Mouse (Mus musculus): ENCODE results near the gene Gm16253. TPM values are rescaled to one million over a fixed set of nuclear protein-coding genes. Genes with fewer than 3 reads are reported as not detected.
A peak's percentile ranks its signal among the peaks of the same experiment; 100 is the strongest.

The Gm16253 gene
- polyA plus RNA-seq, 1 experiment from 2014 or later = 1.8 TPM

GRCm38 (mm10) chr3:96577566-96577965 lies 782 bp downstream of the Gm16253 start:
- Histone ChIP-seq H3K36me3 (no peaks in the 10 kb centered on the region), H3K9ac (replicated peaks) (no peak overlapping the region), H3K4me2 (0 out of 2 replicates have a peak overlapping the region, but pooled peaks have one; percentile 58), H3K4me1 (peaks cover 35% of the 10 kb centered on the region), H3K27ac (replicated peaks) (peak overlapping the region; percentile 83), H3K27me3 (replicated peaks) (peaks cover 7% of the 10 kb centered on the region; the same call in 1 of the 2 replicates), H3K4me3 (replicated peaks) (no peak overlapping the region), H3K9me3 (replicated peaks) (no peaks in the 10 kb centered on the region)
- WGBS = 44% methylated on average over 4 of the region's 4 CpGs
- ATAC-seq (ENCODE audit: low FRiP score) = no peak

DNA sequence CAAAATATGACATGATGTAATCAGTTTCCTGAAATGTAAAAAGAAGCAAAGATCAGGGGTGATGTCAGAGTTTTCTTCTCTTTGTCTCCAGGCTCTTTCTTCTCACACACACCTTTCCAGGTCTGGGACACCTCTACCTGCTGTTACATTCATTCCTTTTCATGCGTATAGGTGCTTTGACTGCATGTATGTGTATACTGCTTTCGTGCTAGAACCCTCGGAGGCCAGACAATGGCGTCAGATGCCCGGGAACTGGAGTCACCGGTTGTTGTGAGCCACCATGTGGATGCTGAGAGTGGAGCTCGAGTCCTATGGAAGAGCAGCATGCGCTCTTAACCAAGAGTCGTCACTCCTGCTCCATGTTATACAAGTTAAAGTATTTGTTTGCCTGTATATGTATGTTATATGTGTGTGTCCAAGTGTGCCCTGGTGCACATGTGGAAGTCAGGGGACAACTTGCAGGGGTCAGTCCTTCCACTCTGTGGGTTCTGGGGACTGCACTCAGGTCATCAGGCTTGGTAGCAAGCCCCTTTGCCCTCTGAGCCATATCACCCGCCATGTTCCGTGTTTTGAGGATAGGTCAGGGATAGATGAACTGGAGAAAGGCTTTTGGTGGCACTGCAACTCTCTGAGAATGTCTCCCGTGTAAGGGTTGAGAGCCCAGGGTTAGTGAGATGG lies 1.9 kb downstream of the Gm16253 start:
- peaks cover 35% of the 10 kb centered on the region for H3K4me1 ChIP-seq
- H3K27me3 ChIP-seq (replicated peaks) = peaks cover 7% of the 10 kb centered on the region; the same call in 1 of the 2 replicates
- H3K4me3 ChIP-seq (replicated peaks) = no peak overlapping the region
- H3K9ac ChIP-seq (replicated peaks) = no peak overlapping the region
- no peak overlapping the region for H3K27ac ChIP-seq (replicated peaks)
- no peaks in the 10 kb centered on the region for H3K36me3 ChIP-seq
- WGBS = 81% methylated on average over 12 of the region's 12 CpGs
- H3K4me2 ChIP-seq = no peak overlapping the region
- no peak for ATAC-seq (ENCODE audit: low FRiP score)
- H3K9me3 ChIP-seq (replicated peaks) = no peaks in the 10 kb centered on the region

- no peaks in the 10 kb centered on the region for H3K36me3 ChIP-seq
- H3K9me3 ChIP-seq (replicated peaks) = no peaks in the 10 kb centered on the region
- H3K4me2 ChIP-seq = no peak overlapping the region
- peaks cover 35% of the 10 kb centered on the region for H3K4me1 ChIP-seq
- H3K27ac ChIP-seq (replicated peaks) = no peak overlapping the region
- ATAC-seq (ENCODE audit: low FRiP score) = no peak
- H3K9ac ChIP-seq (replicated peaks) = no peak overlapping the region
- 77% methylated on average over 4 of the region's 4 CpGs for WGBS
- H3K27me3 ChIP-seq (replicated peaks) = peaks cover 7% of the 10 kb centered on the region; the same call in 1 of the 2 replicates
- H3K4me3 ChIP-seq (replicated peaks) = no peak overlapping the region
Observed at GRCm38 (mm10) chr3:96579239-96579750, 2.5 kb downstream of the Gm16253 start.

DNA sequence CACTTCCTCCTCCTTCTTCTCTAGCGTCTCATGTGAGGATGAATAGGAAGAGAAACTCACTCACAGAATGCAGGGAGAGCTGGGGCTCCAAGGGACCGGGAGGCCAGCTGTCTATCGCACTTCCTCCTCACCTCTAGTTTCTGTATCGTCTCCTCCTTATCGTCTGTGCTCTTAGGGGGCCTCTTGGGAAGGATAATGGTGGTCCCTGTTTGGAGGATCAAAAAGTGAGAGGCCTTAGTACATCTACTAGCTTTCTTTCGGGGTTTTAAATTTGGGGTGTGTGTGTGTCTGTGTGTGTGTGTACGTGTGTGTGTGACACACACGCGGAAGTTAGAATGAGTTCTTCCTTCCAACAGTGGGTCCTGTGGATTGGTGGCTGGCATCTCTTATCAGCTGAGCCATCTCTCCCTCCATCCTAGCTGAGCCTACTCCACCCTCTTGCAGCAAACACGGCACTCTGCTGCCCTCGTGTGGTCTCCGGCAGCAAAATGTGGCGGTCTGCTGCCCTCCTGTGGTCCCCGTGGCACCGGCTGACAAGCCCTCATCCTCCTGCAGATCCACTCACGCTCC lies 3.2 kb downstream of the Gm16253 start:
- Histone ChIP-seq H3K9me3 (replicated peaks) (no peaks in the 10 kb centered on the region), H3K9ac (replicated peaks) (peak overlapping the region; percentile 55), H3K36me3 (no peaks in the 10 kb centered on the region), H3K4me1 (peaks cover 35% of the 10 kb centered on the region), H3K4me2 (peak overlapping the region; percentile 62), H3K27ac (replicated peaks) (peak overlapping the region; percentile 46), H3K27me3 (replicated peaks) (peaks cover 7% of the 10 kb centered on the region; the same call in 1 of the 2 replicates), H3K4me3 (replicated peaks) (peak overlapping the region; percentile 35)
- peak; percentile 81 for ATAC-seq (ENCODE audit: low FRiP score)
- whole genome bisulfite sequencing = 13% methylated on average over 16 of the region's 16 CpGs

GRCm38 (mm10) chr3:96581141-96581540 lies 4.4 kb downstream of the Gm16253 start:
- H3K4me3 ChIP-seq (replicated peaks) = no peak overlapping the region
- no peak overlapping the region for H3K9ac ChIP-seq (replicated peaks)
- WGBS = 63% methylated on average over 6 of the region's 6 CpGs
- H3K27ac ChIP-seq (replicated peaks) = no peak overlapping the region
- no peaks in the 10 kb centered on the region for H3K9me3 ChIP-seq (replicated peaks)
- no peaks in the 10 kb centered on the region for H3K36me3 ChIP-seq
- peaks cover 7% of the 10 kb centered on the region; the same call in 1 of the 2 replicates for H3K27me3 ChIP-seq (replicated peaks)
- peaks cover 30% of the 10 kb centered on the region for H3K4me1 ChIP-seq
- no peak for ATAC-seq (ENCODE audit: low FRiP score)
- H3K4me2 ChIP-seq = no peak overlapping the region

- H3K4me1 ChIP-seq = peaks cover 22% of the 10 kb centered on the region
- H3K27me3 ChIP-seq (replicated peaks) = peaks cover 7% of the 10 kb centered on the region; the same call in 1 of the 2 replicates
- H3K4me3 ChIP-seq (replicated peaks) = no peak overlapping the region
- no peaks in the 10 kb centered on the region for H3K9me3 ChIP-seq (replicated peaks)
- no peaks in the 10 kb centered on the region for H3K36me3 ChIP-seq
- no peak for ATAC-seq (ENCODE audit: low FRiP score)
- no peak overlapping the region for H3K4me2 ChIP-seq
- H3K27ac ChIP-seq (replicated peaks) = no peak overlapping the region
- 82% methylated on average over 16 of the region's 16 CpGs for WGBS
- no peak overlapping the region for H3K9ac ChIP-seq (replicated peaks)
Observed at GRCm38 (mm10) chr3:96581771-96582515, 5.2 kb downstream of the Gm16253 start.

GRCm38 (mm10) chr3:96583386-96583785 lies 6.6 kb downstream of the Gm16253 start:
- WGBS = 88% methylated on average over 5 of the region's 5 CpGs
- Histone ChIP-seq H3K4me3 (replicated peaks) (no peak overlapping the region), H3K4me2 (no peak overlapping the region), H3K9ac (replicated peaks) (no peak overlapping the region), H3K36me3 (no peaks in the 10 kb centered on the region), H3K4me1 (peaks cover 15% of the 10 kb centered on the region), H3K9me3 (replicated peaks) (no peaks in the 10 kb centered on the region), H3K27ac (replicated peaks) (no peak overlapping the region), H3K27me3 (replicated peaks) (peaks cover 7% of the 10 kb centered on the region; the same call in 1 of the 2 replicates)
- no peak for ATAC-seq (ENCODE audit: low FRiP score)

- Histone ChIP-seq H3K27me3 (replicated peaks) (no peaks in the 10 kb centered on the region), H3K4me3 (replicated peaks) (no peak overlapping the region), H3K4me1 (peaks cover 18% of the 10 kb centered on the region), H3K9ac (replicated peaks) (no peak overlapping the region), H3K27ac (replicated peaks) (no peak overlapping the region), H3K9me3 (replicated peaks) (no peaks in the 10 kb centered on the region), H3K4me2 (no peak overlapping the region), H3K36me3 (no peaks in the 10 kb centered on the region)
- ATAC-seq (ENCODE audit: low FRiP score) = no peak
- WGBS = 78% methylated on average over 4 of the region's 4 CpGs
Observed at GRCm38 (mm10) chr3:96590657-96591056, 13.9 kb downstream of the Gm16253 start.

- Histone ChIP-seq H3K36me3 (no peaks in the 10 kb centered on the region), H3K27ac (replicated peaks) (peak overlapping the region; percentile 89), H3K4me3 (replicated peaks) (peak overlapping the region; percentile 64), H3K27me3 (replicated peaks) (no peaks in the 10 kb centered on the region), H3K9me3 (replicated peaks) (no peaks in the 10 kb centered on the region), H3K9ac (replicated peaks) (peak overlapping the region; percentile 58), H3K4me1 (peaks cover 46% of the 10 kb centered on the region), H3K4me2 (peak overlapping the region; percentile 84)
- no peak; the same call in 1 of the 2 replicates for ATAC-seq (ENCODE audit: low FRiP score)
- WGBS = under 1% methylated on average over 10 of the region's 10 CpGs
Observed at GRCm38 (mm10) chr3:96593374-96593773, 16.6 kb downstream of the Gm16253 start.

- peak within 1 kb of the TSS; percentile 89 for H3K27ac ChIP-seq (replicated peaks)
- no peaks in the 10 kb centered on the region for H3K27me3 ChIP-seq (replicated peaks)
- H3K9ac ChIP-seq (replicated peaks) = peak within 1 kb of the TSS; percentile 58
- peak within 1 kb of the TSS; percentile 84 for H3K4me2 ChIP-seq
- no peaks in the 10 kb centered on the region for H3K36me3 ChIP-seq
- WGBS = under 1% methylated on average over 38 of the region's 38 CpGs
- H3K9me3 ChIP-seq (replicated peaks) = no peaks in the 10 kb centered on the region
- ATAC-seq (ENCODE audit: low FRiP score) = peak; percentile 85
- H3K4me1 ChIP-seq = peaks cover 52% of the 10 kb centered on the region
- peak within 1 kb of the TSS; percentile 64 for H3K4me3 ChIP-seq (replicated peaks)
Observed at GRCm38 (mm10) chr3:96593790-96594560, 17.2 kb downstream of the Gm16253 start, which contains the start of gene Polr3gl. Gene Polr3gl, minus strand, starts transcription at chr3:96594181.

DNA sequence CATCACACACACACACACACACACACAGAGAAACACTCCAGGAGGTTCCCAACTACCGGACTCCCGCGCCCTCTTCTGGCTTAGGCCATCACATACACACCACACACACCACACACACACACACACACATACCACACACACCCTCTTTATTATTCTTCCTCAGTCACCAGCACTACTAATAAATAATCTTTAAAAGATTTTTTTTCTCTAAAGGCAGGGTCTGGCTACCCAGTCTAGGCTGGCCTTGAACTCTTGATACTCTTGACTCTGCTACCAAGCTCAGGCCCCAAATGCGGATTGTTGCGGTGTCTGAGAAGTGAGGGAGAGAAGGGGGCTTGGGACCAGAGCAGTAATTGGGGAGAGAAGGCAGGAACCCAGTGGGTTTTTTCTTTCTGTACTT lies 18.1 kb downstream of the Gm16253 start:
- Histone ChIP-seq H3K9me3 (replicated peaks) (no peaks in the 10 kb centered on the region), H3K9ac (replicated peaks) (no peak overlapping the region), H3K27ac (replicated peaks) (no peak overlapping the region), H3K4me3 (replicated peaks) (no peak overlapping the region), H3K4me1 (peaks cover 60% of the 10 kb centered on the region), H3K27me3 (replicated peaks) (no peaks in the 10 kb centered on the region), H3K4me2 (no peak overlapping the region), H3K36me3 (no peaks in the 10 kb centered on the region)
- 84% methylated on average over 5 of the region's 5 CpGs for WGBS
- ATAC-seq (ENCODE audit: low FRiP score) = no peak
